Mouse (Mus musculus): Measurements from ENCODE around the gene Kdm8.
"Not testable (repeated sequence)": the region's sequence is repeated elsewhere in the genome, so short reads cannot be mapped to it uniquely, and the experiment has no call there.

The Kdm8 gene

GRCm38 (mm10) chr7:125444464-125445401 is at the start of gene Kdm8:
TSS of gene Kdm8 (plus strand) at chr7:125444676.
- DNase-seq = peak; percentile 96 to 98

- peak; percentile 16 to 19 for DNase-seq
These were observed 46.4 kb upstream of the Kdm8 start for GRCm38 (mm10) chr7:125398116-125398515.

GRCm38 (mm10) chr7:125398687-125399086 is 45.8 kb upstream of the Kdm8 start:
- peak; percentile 14 to 30 for DNase-seq

DNA sequence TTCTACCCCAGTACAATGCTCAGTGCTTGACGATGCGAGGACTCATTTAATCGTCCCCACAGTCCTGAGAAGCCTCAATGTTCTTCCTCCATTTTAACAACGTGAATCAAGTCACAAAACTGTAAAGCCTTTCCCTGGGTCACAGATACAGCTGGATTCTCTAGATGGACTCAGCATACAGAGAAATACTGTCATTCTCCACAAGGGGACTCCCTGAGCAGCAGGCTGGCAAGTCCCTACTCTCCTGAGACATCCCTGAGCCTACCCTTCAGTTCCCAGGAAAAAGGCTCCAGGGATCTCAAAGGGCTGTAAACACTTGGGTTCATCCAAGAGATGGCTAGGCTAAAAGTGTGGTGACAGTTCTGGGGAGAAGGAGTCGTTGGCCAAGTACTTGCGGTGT is 37.3 kb upstream of the Kdm8 start:
- no peak for DNase-seq

GRCm38 (mm10) chr7:125415087-125415486 is 29.4 kb upstream of the Kdm8 start:
- DNase-seq = no peak

DNA sequence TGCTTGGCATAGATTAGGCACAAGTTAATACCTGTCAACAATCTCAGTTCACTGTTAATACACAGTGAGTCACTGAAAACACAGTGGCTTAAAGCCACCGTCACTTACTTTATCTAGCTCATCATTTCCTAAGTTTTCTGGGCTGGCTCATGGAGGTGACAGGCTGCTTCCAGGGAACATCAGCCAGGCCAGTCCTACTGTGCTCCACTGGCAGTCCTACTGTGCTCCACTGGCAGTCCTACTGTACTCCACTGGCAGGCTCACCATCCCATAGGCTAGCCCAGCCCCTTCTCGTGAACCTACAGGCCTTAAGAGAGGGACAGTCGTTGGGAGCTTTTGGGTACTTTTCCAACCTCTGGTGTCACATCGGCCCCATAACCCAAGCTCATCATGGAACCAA is 28.7 kb upstream of the Kdm8 start:
- DNase-seq = no peak

GRCm38 (mm10) chr7:125416762-125417161 is 27.7 kb upstream of the Kdm8 start:
- DNase-seq = no peak

DNA sequence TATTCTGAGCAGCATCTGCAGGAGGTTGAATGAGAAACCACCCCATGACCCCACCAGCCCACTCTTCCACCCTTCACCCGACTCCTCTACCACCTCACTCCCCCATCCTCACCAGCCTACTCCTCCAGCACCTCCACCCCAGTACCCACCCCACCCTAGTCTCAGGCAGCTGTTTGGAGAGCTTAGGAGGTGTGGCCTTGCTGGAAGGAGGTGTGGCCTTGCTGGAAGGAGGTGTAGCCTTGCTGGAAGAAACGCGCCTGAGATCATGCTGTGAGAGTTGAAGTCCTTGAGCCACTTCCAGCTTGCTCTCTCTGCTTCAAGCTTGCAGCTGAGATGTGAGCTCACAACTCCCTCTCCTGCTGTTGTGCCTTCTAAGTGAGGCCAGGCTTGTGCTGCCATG is 26.1 kb upstream of the Kdm8 start:
- DNase-seq = no peak

- peak; percentile 54 to 62 for DNase-seq
These were observed 24.3 kb upstream of the Kdm8 start for GRCm38 (mm10) chr7:125420190-125420589.

- no peak for DNase-seq
These were observed 22.6 kb upstream of the Kdm8 start for GRCm38 (mm10) chr7:125421911-125422310.

GRCm38 (mm10) chr7:125423056-125423455 is 21.4 kb upstream of the Kdm8 start:
- DNase-seq = no peak

DNA sequence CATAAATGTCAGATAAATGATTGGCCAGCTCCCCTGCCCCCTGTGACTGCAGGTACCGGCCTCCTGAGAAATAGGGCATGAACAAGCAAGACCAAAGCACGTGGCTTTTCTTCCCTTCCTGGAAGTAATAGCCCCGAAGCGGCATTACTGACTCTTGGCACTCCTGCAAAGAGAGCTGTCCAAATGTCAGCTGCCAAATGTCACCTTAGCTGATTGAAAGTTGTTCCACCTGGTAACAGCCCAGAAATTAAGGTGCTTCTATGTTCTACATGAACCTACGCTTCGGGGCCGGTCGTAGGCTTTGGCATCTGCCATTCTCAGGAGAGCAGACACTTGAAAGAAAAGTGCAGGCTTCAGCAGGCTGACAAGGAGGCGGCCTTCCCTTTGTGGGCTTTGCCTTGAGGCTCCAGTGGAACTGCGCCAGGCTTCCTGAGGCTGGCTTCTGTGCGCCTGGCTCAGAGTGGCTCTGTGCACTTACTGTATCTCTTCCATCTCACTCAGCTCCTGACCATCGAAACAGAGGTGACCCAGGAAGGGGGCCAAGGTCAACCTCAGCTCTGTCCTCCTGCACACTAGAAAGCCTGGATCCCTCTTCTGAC is 16.9 kb upstream of the Kdm8 start:
- DNase-seq = peak; percentile 23 to 27

- DNase-seq = no peak
These were observed 16.1 kb upstream of the Kdm8 start for GRCm38 (mm10) chr7:125428381-125428780.

DNA sequence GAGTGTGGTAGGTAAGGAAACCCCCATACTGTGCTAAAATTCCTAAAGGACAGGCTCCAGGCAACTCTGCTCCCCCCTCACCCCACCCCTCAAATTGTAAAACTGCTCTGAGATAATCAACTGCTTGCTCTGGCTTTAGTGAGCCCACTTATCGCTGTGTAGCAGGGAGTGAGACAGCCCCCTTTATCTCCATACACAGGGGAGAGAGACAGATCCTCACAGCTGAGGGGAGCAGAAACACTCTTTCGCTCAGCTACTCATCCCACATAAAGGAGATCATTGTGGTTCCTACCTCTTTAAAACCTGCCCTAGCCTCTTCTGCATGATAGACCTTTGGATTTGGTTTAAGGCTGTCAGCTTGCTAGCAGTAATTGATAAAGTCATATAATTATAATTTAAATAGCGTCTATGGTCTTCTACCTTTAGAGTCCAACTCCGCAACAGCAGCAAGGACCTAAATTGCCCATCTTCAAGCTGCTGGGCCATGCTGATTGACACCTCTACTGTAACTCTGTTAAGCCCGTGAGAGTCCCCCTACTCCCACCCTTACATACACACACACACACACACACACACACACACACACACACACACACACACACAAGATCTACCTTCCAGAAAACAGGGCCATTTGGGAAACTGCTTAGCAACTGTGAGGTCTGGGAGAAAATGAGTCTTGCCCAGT is 15.5 kb upstream of the Kdm8 start:
- DNase-seq = not testable (repeated sequence)

DNA sequence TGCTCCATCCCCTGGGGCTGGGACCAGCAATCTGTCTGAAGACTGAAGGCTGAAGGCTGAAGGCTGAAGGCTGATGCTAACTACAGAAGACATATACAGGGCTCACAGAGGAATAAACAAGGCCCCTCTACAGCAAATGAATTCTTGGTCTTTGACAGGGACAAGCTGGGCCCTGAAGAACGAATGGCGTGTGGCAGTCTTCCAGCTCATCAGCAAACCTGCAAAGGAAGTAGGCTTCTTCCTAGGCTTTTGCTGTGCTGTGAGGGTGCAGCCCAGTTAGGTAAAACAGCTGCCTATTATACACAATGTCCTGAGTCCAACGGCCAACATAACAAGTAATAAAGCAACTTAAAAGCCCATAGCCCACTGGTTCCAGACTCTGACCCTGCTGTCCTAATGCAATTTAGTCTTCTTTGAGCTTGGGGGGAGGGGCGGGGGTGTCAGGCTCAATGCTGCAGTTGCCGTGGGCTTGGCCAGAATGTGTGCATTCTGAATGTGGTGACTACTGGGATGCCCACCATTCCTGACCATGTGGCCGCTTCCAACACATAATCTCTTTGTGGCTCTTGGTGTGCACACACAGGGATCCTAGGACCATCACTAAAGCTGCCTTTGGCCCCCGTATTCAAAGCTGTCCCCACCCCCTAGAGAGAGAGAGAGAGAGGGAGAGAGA is 14.2 kb upstream of the Kdm8 start:
- peak in 1 of 2 experiments; percentile 24 for DNase-seq

DNA sequence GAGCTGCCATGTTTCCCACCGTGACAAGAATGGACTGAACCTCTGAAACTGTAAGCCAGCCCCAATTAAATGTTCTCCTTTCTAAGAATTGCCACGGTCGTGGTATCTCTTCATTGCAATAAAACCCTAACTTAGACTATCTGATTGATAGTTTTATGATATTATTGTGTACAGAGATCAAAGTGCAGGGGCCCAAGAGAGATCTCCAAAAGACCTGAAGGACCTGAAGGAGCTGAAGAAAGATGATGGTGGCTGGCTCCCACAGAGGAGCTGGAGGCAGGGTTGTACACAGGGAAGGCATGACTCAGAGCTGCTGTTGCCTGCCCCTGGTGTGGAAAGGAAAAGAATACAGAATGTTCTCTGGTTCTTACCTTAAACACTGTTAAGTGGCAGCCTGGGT is 10.6 kb upstream of the Kdm8 start:
- no peak for DNase-seq

DNA sequence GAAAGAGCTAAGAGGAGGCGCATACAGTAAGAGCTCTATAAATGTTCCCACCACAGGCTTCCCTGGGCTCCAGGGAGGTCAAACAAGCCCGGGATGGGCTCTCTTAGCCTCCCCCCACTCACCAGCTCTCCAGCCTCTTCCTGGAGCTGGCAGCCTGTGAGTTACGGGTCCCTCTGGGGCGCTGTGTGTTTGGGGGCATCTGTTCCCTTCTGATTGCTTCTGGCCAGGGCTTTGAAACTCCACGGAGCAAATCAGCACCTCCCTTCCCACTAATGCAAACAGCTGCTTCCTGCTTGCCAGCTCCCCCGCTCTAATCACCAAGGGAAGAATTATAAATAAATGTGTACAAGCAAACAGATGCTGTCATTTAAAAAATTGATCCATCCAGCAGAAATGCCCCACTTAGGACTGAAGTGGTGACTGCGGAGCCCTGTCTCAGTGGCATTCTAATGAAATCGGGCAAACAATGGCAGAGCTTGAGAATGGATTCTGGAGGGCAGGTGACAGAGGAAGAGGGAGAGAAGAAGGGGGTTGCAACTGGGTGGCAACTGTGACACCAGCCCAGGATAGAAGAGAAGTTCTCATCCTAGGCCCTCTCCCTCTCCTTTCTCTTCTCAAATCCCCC is 9.7 kb upstream of the Kdm8 start:
- DNase-seq = peak in 1 of 2 experiments; percentile 19

DNA sequence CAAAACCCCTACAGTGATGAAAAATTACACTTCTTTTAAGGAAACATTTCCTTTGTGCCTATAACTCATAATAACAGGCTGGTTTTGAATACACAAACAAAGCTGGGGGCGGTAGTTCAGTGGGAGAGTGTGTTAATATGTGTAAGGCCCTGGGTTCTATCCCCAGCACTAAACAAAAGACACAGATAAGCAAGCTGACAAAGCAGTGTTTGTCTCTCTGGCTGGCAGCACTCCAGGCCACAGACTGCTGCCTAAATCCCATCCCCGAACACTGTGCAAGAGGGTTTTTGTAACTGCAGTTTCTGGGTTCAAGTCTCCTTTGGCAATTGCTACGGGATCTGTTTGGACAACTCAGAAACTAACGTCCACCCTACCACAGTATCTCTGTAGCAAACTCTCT is 2.2 kb upstream of the Kdm8 start:
- DNase-seq = no peak

GRCm38 (mm10) chr7:125444076-125444463 is 406 bp upstream of the Kdm8 start:
- DNase-seq = peak; percentile 21 to 45

DNA sequence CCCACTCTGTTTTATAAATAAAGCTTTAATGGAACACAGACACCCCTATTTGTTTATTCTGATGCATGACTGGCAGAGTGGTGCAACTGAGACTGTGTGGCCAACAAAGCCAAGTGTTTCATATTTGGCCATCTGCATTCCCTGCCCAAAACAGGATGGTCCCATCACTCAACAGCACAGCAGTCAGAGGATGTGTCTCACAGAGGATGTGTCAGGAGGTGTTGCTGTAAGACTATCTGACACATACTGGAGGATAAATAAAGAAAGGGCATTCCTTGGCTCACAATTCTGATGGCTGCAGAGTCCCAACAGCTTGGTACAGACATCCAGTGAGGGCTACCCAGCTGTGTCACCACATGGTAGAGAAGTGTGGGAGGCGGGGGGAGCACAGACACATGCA is 6.2 kb downstream of the Kdm8 start:
- no peak for DNase-seq

DNA sequence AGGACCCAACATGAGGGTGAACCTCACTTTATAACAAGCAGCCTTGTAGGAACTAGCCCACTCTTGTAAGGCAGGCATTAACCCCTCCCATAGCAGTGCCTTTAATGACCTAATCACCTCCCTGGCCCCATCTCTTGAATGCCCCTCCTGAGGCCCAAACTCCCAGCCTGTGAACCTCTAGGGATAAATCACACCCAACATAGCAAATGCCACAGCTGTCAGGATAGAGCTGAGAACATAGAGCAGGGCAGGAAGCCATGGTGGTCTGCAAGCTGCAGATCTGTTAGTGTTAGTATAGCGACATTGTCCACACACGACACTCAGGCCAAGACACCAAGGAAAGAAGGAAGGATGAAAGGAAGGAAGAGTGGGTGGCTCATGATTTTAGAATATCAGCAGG is 6.6 kb downstream of the Kdm8 start:
- DNase-seq = no peak

GRCm38 (mm10) chr7:125453671-125454070 is 9.2 kb downstream of the Kdm8 start:
- no peak for DNase-seq

DNA sequence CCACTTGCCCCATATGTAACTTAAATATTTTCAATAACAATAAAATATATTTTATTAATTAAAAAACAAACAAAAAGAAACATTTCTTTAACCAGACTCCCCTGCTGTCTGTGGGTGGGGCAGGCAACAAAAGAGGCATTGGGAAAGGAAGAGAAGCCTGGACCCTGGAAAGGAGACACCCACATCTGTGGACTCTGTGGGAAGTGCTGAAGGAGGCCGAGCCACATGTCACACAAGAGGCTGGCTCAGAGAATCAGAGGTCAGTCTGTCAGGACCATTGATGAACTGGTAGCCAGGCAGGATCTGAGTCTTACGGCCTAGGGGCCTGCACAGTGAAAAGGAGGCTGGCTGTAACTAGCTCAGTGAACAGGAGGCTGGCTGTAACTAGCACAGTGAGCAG is 17.7 kb downstream of the Kdm8 start:
- no peak for DNase-seq
